Mouse (Mus musculus) megakaryocyte progenitor cell, adult 5-6 weeks (primary cell): Measurements from ENCODE around the gene Aatk. TPM values are rescaled to one million over a fixed set of nuclear protein-coding genes. Genes with fewer than 3 reads are reported as not detected.

Experiments
- ATAC-seq: replicated peaks from 2 replicates; pipeline ENCODE4 v1.8.0; 2016; ENCODE audit warnings: mild to moderate bottlenecking, moderate TSS enrichment, inconsistent platforms; ENCODE audit not compliant: poor library complexity
- total RNA-seq, 2 experiments: library from RNA; stranded (forward) in 1 of 2; stranded (reverse) in 1 of 2; fragments of 157-497, 149-512 nt in 1 of 2; fragments of 200-1000 nt in 1 of 2; gene quantifications; 2 replicates each; pipeline versions ENCODE4 v1.2.3 to v1.2.4; 2015 to 2017

Gene Aatk
- total RNA-seq, 2 experiments from 2014 or later, result 4.7 to 6.3 TPM

DNA sequence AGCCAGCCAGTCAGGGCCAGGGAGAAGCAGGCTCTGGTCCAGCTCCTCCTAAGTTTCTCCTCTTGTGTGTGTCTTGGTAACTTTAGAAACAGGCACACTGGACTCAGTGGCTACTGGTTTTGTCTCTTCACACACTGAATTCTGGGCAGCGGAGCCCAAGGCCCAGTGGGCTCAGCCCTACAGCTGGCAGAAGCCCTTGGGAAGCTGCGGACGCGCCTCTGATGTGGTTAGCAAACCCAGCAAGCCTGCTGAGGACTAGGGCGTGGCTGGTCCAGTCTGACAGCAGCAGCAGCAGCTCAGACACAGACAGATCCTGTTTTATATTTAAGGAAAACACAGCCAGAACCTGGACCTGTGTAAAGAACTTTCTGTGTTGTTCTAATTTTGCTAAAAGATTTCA, 44.9 kb downstream of the Aatk start:
- ATAC-seq, result no peak

- no peak for ATAC-seq
Measured at GRCm38 (mm10) chr11:119997351-119997750, 49.6 kb downstream of the Aatk start.

GRCm38 (mm10) chr11:119991338-119991678, 55.7 kb downstream of the Aatk start:
- ATAC-seq, result peak; percentile 90

GRCm38 (mm10) chr11:119990658-119991337, 56.2 kb downstream of the Aatk start:
- ATAC-seq, result no peak

- ATAC-seq, result 0 out of 2 replicates have a peak, but pooled peaks have one; percentile 27
Measured at GRCm38 (mm10) chr11:119989115-119989564, 57.8 kb downstream of the Aatk start.

DNA sequence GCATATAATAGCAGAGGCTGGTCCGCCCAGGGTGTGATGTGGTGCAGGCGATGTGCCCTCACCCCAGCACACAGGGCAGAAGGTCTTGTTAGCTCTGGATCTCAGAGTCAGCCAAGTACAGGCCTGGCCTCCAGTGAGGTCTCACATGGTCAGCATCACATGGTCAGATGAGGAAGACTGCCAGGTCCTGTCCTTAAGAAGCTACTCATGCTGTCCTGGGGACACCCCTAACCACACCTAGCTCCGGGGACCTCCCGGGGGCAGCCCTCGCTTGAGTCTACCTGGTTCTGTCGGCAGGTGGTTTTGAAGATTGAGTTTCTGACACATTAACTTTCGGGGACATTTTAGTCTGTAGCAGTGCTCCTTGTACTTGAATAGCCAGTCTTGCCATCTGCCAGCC, 58.6 kb downstream of the Aatk start:
- ATAC-seq, result no peak

GRCm38 (mm10) chr11:119987876-119988275, 59.1 kb downstream of the Aatk start:
- no peak for ATAC-seq

- 0 out of 2 replicates have a peak, but pooled peaks have one; percentile 29 for ATAC-seq
Measured at GRCm38 (mm10) chr11:119986751-119987425, 60.1 kb downstream of the Aatk start.

- no peak for ATAC-seq
Measured at GRCm38 (mm10) chr11:119983151-119983550, 63.8 kb downstream of the Aatk start.

DNA sequence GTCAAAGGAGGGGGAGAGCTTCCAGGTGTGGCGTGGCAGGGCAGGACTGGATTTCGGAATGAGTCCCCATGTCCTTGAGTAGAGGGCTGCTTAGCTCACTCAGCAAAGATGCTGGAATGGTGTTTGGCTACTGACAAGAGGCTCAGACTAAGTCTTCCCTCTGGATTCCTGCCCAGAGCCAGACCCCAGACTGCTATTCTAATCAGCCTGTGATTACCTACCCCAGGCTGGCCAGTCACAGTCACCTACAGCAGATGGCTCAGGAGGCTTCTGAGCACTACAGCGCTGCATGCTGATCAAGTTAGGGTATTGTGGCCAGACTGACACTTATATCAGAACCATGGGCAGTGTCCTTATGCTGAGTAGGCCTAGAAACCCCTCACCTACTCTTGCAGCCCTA, 64.7 kb downstream of the Aatk start:
- no peak for ATAC-seq

GRCm38 (mm10) chr11:119981769-119982168, 65.2 kb downstream of the Aatk start:
- ATAC-seq, result no peak

DNA sequence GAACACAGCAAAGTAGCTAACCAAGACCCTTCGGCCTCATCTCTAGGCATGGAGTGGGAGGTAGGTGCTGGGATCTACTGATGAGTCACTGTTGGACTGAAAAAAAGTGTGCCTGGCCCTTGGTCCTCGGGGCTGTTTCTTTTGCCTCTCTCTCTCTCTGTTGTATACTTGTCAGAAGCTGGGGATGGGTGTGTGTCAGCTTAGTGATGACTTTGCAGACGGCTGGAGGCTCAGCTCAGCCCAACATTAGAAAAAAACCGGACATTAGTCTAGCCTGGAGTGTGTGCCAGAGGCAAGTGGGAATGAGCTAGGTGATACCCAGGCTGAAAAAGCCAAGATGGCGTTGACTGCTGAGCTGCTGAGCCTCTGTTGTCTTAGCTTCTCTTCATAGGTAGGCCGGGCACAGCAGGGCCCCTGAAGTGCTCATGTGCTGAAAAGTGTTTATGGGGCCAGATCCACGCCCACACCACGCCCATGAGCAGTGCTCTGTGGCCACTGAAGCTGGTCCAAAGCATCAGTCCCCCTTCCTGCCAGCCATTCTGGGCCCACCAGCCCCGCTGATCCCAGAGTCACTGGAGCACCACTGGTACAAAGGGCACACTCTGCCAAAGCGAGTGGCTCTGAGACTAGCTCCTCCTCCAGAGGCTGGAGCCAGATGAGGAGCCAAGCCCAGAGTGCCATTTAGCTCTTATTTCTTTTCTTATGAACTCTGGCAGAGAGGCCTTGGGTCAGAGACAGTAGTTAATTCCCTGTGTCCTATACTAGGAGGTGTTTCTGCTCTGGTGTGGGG, 67.2 kb downstream of the Aatk start:
- ATAC-seq, result no peak

GRCm38 (mm10) chr11:119978701-119979100, 68.3 kb downstream of the Aatk start:
- no peak for ATAC-seq

- no peak for ATAC-seq
Measured at GRCm38 (mm10) chr11:119975739-119976501, 71.0 kb downstream of the Aatk start.

GRCm38 (mm10) chr11:119973789-119974188, 73.2 kb downstream of the Aatk start:
- no peak for ATAC-seq

DNA sequence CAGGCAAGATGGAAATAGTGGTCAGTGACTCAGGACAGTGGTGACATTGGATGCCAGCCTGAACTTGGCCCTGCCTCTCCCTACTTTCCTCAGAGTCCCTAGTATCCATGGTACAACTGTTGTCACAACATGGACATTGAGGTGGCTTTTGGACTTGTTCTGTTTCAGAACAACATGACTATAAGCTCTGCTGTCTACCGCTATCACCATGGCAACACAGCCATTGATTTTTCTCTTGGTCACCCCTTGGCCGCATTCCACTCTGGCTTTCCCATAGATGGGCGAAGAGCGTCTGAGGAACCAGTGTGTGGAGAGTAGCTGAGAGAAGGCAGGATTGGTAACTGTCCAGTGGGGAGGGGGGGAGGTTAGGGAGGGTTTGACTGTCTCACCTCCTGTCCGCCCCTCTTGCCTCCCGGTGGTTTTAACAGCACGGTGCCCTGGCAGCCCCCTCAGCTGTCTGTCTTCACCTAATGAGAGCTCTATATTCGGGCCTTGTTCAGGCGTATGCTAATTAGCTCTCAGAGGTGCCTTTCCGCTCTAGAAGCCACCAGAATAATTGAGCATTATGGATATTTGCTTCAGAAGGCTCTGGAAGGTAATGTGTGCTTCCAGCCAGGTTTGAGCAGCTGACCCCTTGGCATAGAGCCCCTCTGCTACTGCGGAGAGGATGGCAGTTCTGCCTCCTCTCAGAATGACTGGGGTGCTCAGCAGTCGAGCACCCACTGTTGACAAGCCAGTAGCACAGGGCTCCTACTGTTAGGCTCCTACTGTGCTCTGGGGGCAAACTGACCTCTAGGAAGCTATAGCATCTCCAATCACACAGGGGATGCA, 76.7 kb downstream of the Aatk start:
- no peak for ATAC-seq

- ATAC-seq, result no peak
Measured at GRCm38 (mm10) chr11:119967892-119968291, 79.1 kb downstream of the Aatk start.

GRCm38 (mm10) chr11:119967401-119967800, 79.6 kb downstream of the Aatk start:
- ATAC-seq, result no peak

DNA sequence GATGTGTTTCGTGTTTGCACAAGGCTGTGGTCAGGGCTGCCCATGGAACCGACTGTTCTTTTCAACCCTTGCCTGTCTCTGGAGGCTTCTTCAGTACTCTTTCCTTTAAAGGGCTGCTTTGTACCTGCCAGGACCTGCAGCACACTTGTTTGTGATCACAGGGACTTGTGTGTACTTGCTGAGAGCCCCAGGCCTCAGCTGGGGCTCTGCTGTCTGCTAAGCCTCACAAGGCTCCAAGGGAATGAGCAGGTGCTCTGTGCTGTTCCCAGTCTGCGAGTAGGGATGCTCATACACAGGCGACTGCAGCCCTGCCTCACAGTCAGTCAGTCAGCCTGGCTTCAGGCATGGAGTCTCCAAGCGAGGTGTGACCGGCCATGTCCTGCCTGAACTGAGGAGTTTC, 80.7 kb downstream of the Aatk start:
- no peak for ATAC-seq

DNA sequence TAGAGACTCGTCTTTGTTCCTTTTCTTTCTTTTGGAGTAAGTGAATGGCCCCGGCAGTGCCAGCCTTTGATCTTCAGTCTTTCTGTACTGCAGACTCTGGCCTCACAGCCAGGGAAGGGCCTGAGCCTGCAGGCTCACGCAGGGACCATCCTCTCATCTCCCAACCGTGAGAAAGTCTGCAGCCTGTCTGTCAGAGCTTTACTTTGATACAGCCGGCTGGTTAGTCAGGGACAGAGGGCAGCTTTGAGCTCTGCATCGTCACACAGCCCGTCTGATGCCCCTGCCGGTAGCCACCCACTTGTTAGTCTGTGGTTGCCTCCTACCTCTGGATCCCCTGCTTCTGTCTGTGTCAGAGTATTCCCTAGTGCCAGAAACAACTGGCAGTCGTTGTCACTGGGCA, 81.9 kb downstream of the Aatk start:
- no peak for ATAC-seq
